Mouse (Mus musculus) thymus, postnatal 0 days (tissue): Measurements from ENCODE around the gene Pde1b. TPM values are rescaled to one million over a fixed set of nuclear protein-coding genes. Genes with fewer than 3 reads are reported as not detected.

Source experiments
- DNase-seq: peaks from one replicate; pipeline ENCODE4 v3.0.0-alpha.2; 2015; ENCODE audit warnings: low spot score
- polyA plus RNA-seq: library from polyadenylated mRNA; unstranded; fragments of >200 nt; fragmentation: Nextera tagmentation; extraction: Ambion mirVana; gene quantifications from 2 replicates; pipeline ENCODE4 v1.2.1, GENCODE M21; 2015

Gene Pde1b
- polyA plus RNA-seq, 1 experiment from 2014 or later, result 3.6 TPM

DNA sequence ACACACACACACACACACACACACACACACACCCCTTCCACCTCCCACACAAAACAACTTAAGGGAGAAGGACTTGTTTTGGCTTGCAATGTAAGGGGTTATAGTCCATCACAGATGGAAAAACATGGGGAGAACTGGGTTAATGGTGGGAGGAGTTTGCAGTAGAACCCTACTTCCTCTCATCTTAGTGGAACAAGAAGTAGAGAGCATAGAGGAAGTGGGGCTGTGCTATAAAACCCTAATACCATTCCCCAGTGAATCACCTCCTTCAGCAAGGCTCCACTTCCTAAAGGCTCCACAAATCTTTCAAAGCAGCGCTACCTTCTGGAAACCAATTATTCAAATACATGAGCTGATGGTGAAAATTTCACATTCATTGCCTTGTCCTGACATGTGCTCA, 46.6 kb downstream of the Pde1b start:
- no peak for DNase-seq

DNA sequence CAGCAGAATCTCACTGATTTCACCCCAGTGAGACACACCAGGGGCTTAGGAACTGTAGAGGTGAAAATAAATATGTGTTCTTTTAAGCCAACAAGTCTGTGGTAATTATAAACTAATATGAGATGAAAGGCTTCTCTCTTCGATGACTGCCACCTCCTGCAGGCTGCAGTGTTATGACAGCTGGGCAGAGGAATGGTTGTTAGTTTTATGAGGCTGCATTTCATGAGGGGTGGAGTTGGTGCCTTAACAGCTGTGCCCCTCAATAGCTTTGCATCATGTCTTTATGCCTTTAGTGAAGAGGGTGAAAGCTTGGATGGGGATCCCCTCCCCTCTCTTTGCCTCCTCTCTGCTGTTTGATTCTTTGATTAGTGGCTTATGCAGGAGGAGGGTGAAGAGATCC, 48.2 kb downstream of the Pde1b start:
- no peak for DNase-seq

DNA sequence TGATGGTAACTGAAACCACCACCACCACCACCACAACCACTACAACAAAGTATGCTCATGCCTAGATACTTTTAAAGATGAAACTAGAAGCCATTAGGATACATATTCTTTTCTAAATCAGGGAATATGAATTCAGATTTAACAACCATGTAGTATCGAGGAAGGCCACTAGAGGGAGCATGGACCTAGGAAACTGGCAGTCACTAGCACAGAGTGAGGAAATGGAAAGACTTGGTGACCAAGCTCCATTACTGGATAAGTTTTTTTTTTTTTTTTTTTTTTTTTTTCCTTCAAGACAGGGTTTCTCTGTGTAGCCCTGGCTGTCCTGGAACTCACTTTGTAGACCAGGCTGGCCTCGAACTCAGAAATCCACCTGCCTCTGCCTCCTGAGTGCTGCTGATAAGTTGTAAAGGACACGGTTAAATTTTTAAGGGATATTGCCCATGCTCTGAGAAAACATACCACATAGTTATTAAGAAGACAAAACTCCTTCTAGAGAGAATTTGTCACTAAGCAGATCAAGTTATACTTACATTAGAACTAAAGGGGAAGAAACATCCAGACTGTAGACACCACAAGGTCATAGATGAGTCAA, 49.4 kb downstream of the Pde1b start:
- DNase-seq, result peak; percentile 47

DNA sequence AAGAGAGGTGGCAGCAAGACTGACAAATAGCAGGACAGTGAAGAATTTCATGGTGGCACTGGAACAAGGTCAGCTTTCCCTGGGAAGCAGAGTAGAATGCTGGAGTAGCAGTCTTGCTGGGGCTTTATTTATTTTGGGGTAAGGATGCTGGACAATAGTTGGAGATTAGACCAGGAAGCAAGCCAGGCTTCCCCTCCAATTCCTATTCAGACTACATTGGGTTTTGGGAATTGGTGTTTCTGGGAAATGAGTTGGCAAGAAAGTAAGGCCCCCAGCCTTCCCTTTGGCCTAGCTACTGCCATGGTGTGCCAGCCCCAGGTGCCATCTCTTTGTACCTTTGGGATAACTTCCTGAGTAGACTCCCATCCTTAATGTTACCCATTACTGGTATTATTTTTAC, 62.1 kb downstream of the Pde1b start, which contains the start of gene Glycam1:
Gene Glycam1, minus strand, starts transcription at position 101 of the 400 bp plus-strand sequence.
- no peak for DNase-seq

Other genes with a start within 250 kb of the Pde1b start
- 8.0 and 9.1 TPM in 2 replicates for gene Nfe2, start 244.6 kb upstream of the Pde1b start, polyA plus RNA-seq
- 188 and 210 TPM in 2 replicates for gene Copz1, start 230.3 kb upstream of the Pde1b start, polyA plus RNA-seq
- gene Gpr84, start 192.4 kb upstream of the Pde1b start, polyA plus RNA-seq, result 0.06 TPM in 1 of 2 replicates, not detected in the other
- 5.0 and 6.0 TPM in 2 replicates for gene Zfp385a, start 162.9 kb upstream of the Pde1b start, polyA plus RNA-seq
- gene Itga5, start 136.3 kb upstream of the Pde1b start, polyA plus RNA-seq, result 9.6 and 10.5 TPM in 2 replicates
- 0.19 TPM in 1 of 2 replicates, not detected in the other for gene Gtsf1, start 72.6 kb upstream of the Pde1b start, polyA plus RNA-seq
- 0.20 and 0.49 TPM in 2 replicates for gene Gtsf2, start 54.6 kb upstream of the Pde1b start, polyA plus RNA-seq
- gene Nckap1l, start 49.2 kb upstream of the Pde1b start, polyA plus RNA-seq, result 55.5 and 57.3 TPM in 2 replicates
- 1.7 and 2.0 TPM in 2 replicates for gene Ppp1r1a, start 35.0 kb downstream of the Pde1b start, polyA plus RNA-seq
- gene Glycam1, start 62.0 kb downstream of the Pde1b start, polyA plus RNA-seq, result not detected in 2 replicates